Mouse (Mus musculus) CH12.LX (cell line): ENCODE measurements around the gene Mettl7a2. TPM values are rescaled to one million over a fixed set of nuclear protein-coding genes. Genes with fewer than 3 reads are reported as not detected.
A peak's percentile ranks its signal among the peaks of the same experiment; 100 is the strongest.
"Not testable (repeated sequence)": the region's sequence is repeated elsewhere in the genome, so short reads cannot be mapped to it uniquely, and the experiment has no call there.

Experiments
- DNase-seq: peaks from one replicate; pipeline ENCODE4 v3.0.0-alpha.2; 2013; ENCODE audit errors: extremely low read depth
- H3K27ac ChIP-seq: 2 replicates; pipeline ENCODE4 v1.5.1; 2012; ENCODE audit warnings: low read depth, mild to moderate bottlenecking, control low read depth, moderate library complexity; ENCODE audit not compliant: insufficient read depth
- H3K27me3 ChIP-seq: replicated peaks from 2 replicates; pipeline ENCODE3; 2012; ENCODE audit warnings: inconsistent platforms
- H3K36me3 ChIP-seq, 2 experiments: replicated peaks in 1 of 2; 2 replicates each; pipeline versions ENCODE3 to v1.6.1; 2012; ENCODE audit warnings: inconsistent platforms in 1 of 2, low read length in 1 of 2, mild to moderate bottlenecking in 1 of 2, mixed read lengths in 1 of 2, moderate library complexity in 1 of 2; ENCODE audit not compliant: control insufficient read depth in 1 of 2, insufficient read depth in 1 of 2
- H3K4me1 ChIP-seq, 2 experiments: 2 replicates each; pipeline ENCODE4 v1.6.1; 2012; ENCODE audit warnings: inconsistent platforms in 1 of 2, moderate library complexity in 1 of 2; ENCODE audit not compliant: insufficient read depth in 2 of 2, control insufficient read depth in 1 of 2
- H3K4me2 ChIP-seq: 2 replicates; pipeline ENCODE4 v1.6.1; 2012; ENCODE audit warnings: low read depth, mild to moderate bottlenecking, control low read depth; ENCODE audit not compliant: poor library complexity, insufficient read depth, severe bottlenecking
- H3K4me3 ChIP-seq, 3 experiments: fragments of 150-350 bp in 1 of 3; sonication (generic) in 1 of 3; replicated peaks in 1 of 3; 2 replicates each; pipeline versions ENCODE3 to v1.5.1; 2011 to 2012; ENCODE audit warnings: low read depth in 2 of 3, low read length in 2 of 3, mild to moderate bottlenecking in 2 of 3, moderate library complexity in 2 of 3, control low read depth in 1 of 3, improper control_type of control experiment in 1 of 3, inconsistent platforms in 1 of 3, mixed read lengths in 1 of 3; ENCODE audit not compliant: poor library complexity in 1 of 3
- H3K79me2 ChIP-seq: replicated peaks from 2 replicates; pipeline ENCODE4 v1.6.1; 2012; ENCODE audit warnings: mild to moderate bottlenecking, moderate library complexity; ENCODE audit not compliant: control insufficient read depth, poor library complexity, insufficient read depth, severe bottlenecking; ENCODE audit errors: extremely low read depth
- H3K9ac ChIP-seq: 2 replicates; pipeline ENCODE4 v1.6.1; 2012; ENCODE audit warnings: low read depth, mild to moderate bottlenecking, control low read depth, moderate library complexity; ENCODE audit not compliant: insufficient read depth
- H3K9me3 ChIP-seq: replicated peaks from 2 replicates; pipeline ENCODE3; 2012; ENCODE audit warnings: low read length, inconsistent platforms, mixed read lengths
- CHD1 ChIP-seq: IDR thresholded peaks from 2 replicates; pipeline ENCODE4 v1.6.1; 2012; ENCODE audit warnings: low read depth, low read length, improper control_type of control experiment, inconsistent platforms
- CHD2 ChIP-seq: IDR thresholded peaks from 2 replicates; pipeline ENCODE4 v1.6.1; 2011; ENCODE audit warnings: low read length, improper control_type of control experiment
- CTCF ChIP-seq, 2 experiments: IDR thresholded peaks in 1 of 2; conservative IDR thresholded peaks in 1 of 2; 2 replicates each; pipeline ENCODE4 v1.5.1; 2011 to 2012; ENCODE audit warnings: low read depth in 2 of 2, low read length in 2 of 2, improper control_type of control experiment in 1 of 2, inconsistent platforms in 1 of 2, mild to moderate bottlenecking in 1 of 2, moderate library complexity in 1 of 2
- E2F4 ChIP-seq: IDR thresholded peaks from 2 replicates; pipeline ENCODE4 v1.6.1; 2011; ENCODE audit warnings: low read depth, low read length, improper control_type of control experiment; ENCODE audit not compliant: insufficient replicate concordance
- ELF1 ChIP-seq: IDR thresholded peaks from 2 replicates; pipeline ENCODE4 v1.6.1; 2014; ENCODE audit warnings: low read depth, mild to moderate bottlenecking, inconsistent platforms, low read length, improper control_type of control experiment
- GABPA ChIP-seq: IDR thresholded peaks from 2 replicates; pipeline ENCODE4 v1.6.1; 2012; ENCODE audit warnings: low read depth, low read length, improper control_type of control experiment, inconsistent platforms; ENCODE audit not compliant: insufficient replicate concordance
- JUND ChIP-seq: conservative IDR thresholded peaks from 2 replicates; pipeline ENCODE4 v1.6.1; 2011; ENCODE audit warnings: low read depth, low read length, improper control_type of control experiment
- KAT2A ChIP-seq: IDR thresholded peaks from 2 replicates; pipeline ENCODE4 v1.6.1; 2012; ENCODE audit warnings: low read length, improper control_type of control experiment, inconsistent platforms; ENCODE audit not compliant: insufficient replicate concordance
- MAX ChIP-seq: IDR thresholded peaks from 2 replicates; pipeline ENCODE4 v1.6.1; 2011; ENCODE audit warnings: low read length, improper control_type of control experiment
- MXI1 ChIP-seq: IDR thresholded peaks from 2 replicates; pipeline ENCODE4 v1.6.1; 2011; ENCODE audit warnings: mild to moderate bottlenecking, low read depth, low read length, improper control_type of control experiment
- MYC ChIP-seq: IDR thresholded peaks from 2 replicates; pipeline ENCODE4 v1.6.1; 2011; ENCODE audit warnings: low read depth, mild to moderate bottlenecking, improper control_type of control experiment, low read length
- PAX5 ChIP-seq: IDR thresholded peaks from 2 replicates; pipeline ENCODE4 v1.6.1; 2012; ENCODE audit warnings: low read length, inconsistent platforms, mixed read lengths
- POLR2A ChIP-seq: IDR thresholded peaks from 2 replicates; pipeline ENCODE4 v1.6.1; 2011; ENCODE audit warnings: low read depth, mild to moderate bottlenecking, improper control_type of control experiment, low read length
- POLR2AphosphoS2 ChIP-seq: IDR thresholded peaks from 2 replicates; pipeline ENCODE4 v1.6.1; 2011; ENCODE audit warnings: low read depth, low read length, improper control_type of control experiment
- SMC3 ChIP-seq: IDR thresholded peaks from 2 replicates; pipeline ENCODE4 v1.6.1; 2011; ENCODE audit warnings: low read depth, low read length, improper control_type of control experiment
- TBP ChIP-seq: conservative IDR thresholded peaks from 2 replicates; pipeline ENCODE4 v1.6.1; 2011; ENCODE audit warnings: low read depth, low read length, improper control_type of control experiment
- TCF12 ChIP-seq: IDR thresholded peaks from 2 replicates; pipeline ENCODE4 v1.6.1; 2014; ENCODE audit warnings: low read depth, mild to moderate bottlenecking, inconsistent platforms, low read length, improper control_type of control experiment
- USF2 ChIP-seq: conservative IDR thresholded peaks from 2 replicates; pipeline ENCODE4 v1.6.1; 2011; ENCODE audit warnings: low read depth, low read length, improper control_type of control experiment
- ZMIZ1 ChIP-seq: IDR thresholded peaks from 2 replicates; pipeline ENCODE4 v1.6.1; 2012; ENCODE audit warnings: low read depth, mild to moderate bottlenecking, inconsistent platforms, low read length, improper control_type of control experiment
- dilution Hi-C: fragments of 300-500 bp; cut with MboI; formaldehyde crosslinking; loops from 2 replicates; pipeline ENCODE4 v1.14.3; 2020; ENCODE audit warnings: low sequenced_read_pairs; ENCODE audit not compliant: extremely low pct_unique_long_range_greater_than_20kb, extremely low pct_ligation_motif_present
- in situ Hi-C: fragments of 300-500 bp; cut with MboI; formaldehyde crosslinking; loops from 3 replicates; pipeline ENCODE4 v1.14.3; 2019; ENCODE audit warnings: low sequenced_read_pairs, low pct_ligation_motif_present, low pct_unique_long_range_greater_than_20kb, mixed read lengths
- polyA plus RNA-seq: library from polyadenylated mRNA; unstranded; fragments of >175 nt; gene quantifications from 2 replicates; pipeline ENCODE4 v1.2.1, GENCODE M21; 2012; ENCODE audit warnings: low read depth; ENCODE audit not compliant: insufficient read length
- total RNA-seq, 2 experiments: library from RNA; depleted of rRNA; stranded (reverse); fragments of 300-350 nt in 1 of 2; fragments of >200 nt in 1 of 2; gene quantifications; 2 replicates each; pipeline ENCODE4 v1.2.3; 2012 to 2014

The Mettl7a2 gene
- total and polyA plus RNA-seq, 3 experiments, result not detected

- not testable (repeated sequence) for H3K4me3 ChIP-seq, H3K9me3 ChIP-seq, H3K4me1 ChIP-seq, H3K27ac ChIP-seq
- TF ChIP-seq CTCF (conservative IDR thresholded peaks at IDR 0.05 in 1 of 2, IDR thresholded peaks at IDR 0.05 in 1 of 2; ENCODE audit: low read depth in 2 of 2, low read length in 2 of 2), result peak in 1 of 2 experiments; percentile 13; a peak in 2 of 4 replicates
- TF ChIP-seq, all 38 proteins: peak for 1; not testable (repeated sequence) for 37
- H3K36me3 ChIP-seq, H3K79me2 ChIP-seq, H3K4me2 ChIP-seq, H3K27me3 ChIP-seq, dilution Hi-C loops, H3K9ac ChIP-seq: not testable (repeated sequence)
- peak; percentile 32 for DNase-seq
- in situ Hi-C loops, result loop anchor here (10.0 kb wide), 1 partner anchor 63 kb away; no protein-coding TSS in a partner anchor
Observed at GRCm38 (mm10) chr15:100328089-100328488, 24.9 kb upstream of the Mettl7a2 start.

GRCm38 (mm10) chr15:100329336-100329735 lies 23.7 kb upstream of the Mettl7a2 start:
- H3K27me3 ChIP-seq, H3K36me3 ChIP-seq, H3K79me2 ChIP-seq, DNase-seq, dilution Hi-C loops, H3K27ac ChIP-seq, H3K9ac ChIP-seq, H3K4me2 ChIP-seq, H3K9me3 ChIP-seq, H3K4me3 ChIP-seq, H3K4me1 ChIP-seq: not testable (repeated sequence)
- in situ Hi-C loops, result loop anchor here (10.0 kb wide), 1 partner anchor 65 kb away; no protein-coding TSS in a partner anchor

GRCm38 (mm10) chr15:100330739-100331138 lies 22.3 kb upstream of the Mettl7a2 start:
- H3K27me3 ChIP-seq, result no peaks in the 10 kb centered on the region
- H3K4me1 ChIP-seq, result no peaks in the 10 kb centered on the region
- no peak for DNase-seq
- H3K4me2 ChIP-seq, result no peak overlapping the region
- dilution Hi-C loops (no loop called here), in situ Hi-C loops (no loop called here)
- H3K9me3 ChIP-seq, result no peaks in the 10 kb centered on the region
- H3K4me3 ChIP-seq, result no peak overlapping the region
- H3K36me3 ChIP-seq, result no peaks in the 10 kb centered on the region
- H3K27ac ChIP-seq, result no peak overlapping the region
- TF ChIP-seq JUND (no peak), SMC3 (no peak), USF2 (no peak), E2F4 (no peak), MYC (no peak), ZMIZ1 (no peak), CHD1 (no peak), MAX (no peak), PAX5 (no peak), TCF12 (no peak), ELF1 (no peak), POLR2AphosphoS2 (no peak), CHD2 (no peak), TBP (no peak), CTCF (conservative IDR thresholded peaks at IDR 0.05 in 1 of 2, IDR thresholded peaks at IDR 0.05 in 1 of 2; ENCODE audit: low read depth in 2 of 2, low read length in 2 of 2) (no peak), POLR2A (no peak), MXI1 (no peak), KAT2A (no peak), GABPA (no peak)
- TF ChIP-seq, all 38 proteins: peak for 0
- Histone ChIP-seq H3K79me2 (no peaks in the 10 kb centered on the region), H3K9ac (no peak overlapping the region)

GRCm38 (mm10) chr15:100332077-100332961 lies 20.7 kb upstream of the Mettl7a2 start:
- H3K4me3 ChIP-seq, H3K9me3 ChIP-seq, in situ Hi-C loops, H3K27me3 ChIP-seq, H3K4me1 ChIP-seq, H3K4me2 ChIP-seq, H3K9ac ChIP-seq, H3K27ac ChIP-seq, H3K36me3 ChIP-seq, dilution Hi-C loops, H3K79me2 ChIP-seq, DNase-seq: not testable (repeated sequence)
